ENCODE assay signal across 16 mouse cellular contexts in the genomic region with DNA sequence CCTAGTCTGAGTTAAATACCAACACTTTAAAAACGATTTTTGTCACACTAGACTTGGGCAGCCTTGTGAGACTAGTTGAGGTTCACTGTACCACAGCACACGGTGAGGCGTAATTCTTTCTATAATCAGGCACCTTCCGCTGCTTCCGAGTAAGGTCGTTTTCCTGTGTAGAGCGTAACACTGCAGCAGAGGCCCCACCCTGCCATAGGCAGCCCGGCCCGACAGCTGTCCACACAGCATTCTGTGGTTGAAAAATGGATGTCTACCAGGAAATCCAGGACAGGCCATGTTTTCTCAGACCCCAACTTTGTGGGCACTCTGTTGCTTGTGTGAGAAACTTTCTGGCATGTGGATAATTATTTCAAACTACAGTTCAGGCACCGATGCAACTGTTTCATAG.
DNase-seq lines count a peak whose midpoint lies in the region; ATAC-seq and TF ChIP-seq lines count a peak whose summit lies in the region.
"Had no signal": no experiment of that assay in that cellular context is flagged by ENCODE, and none has a peak within 500 bp of the region (broad histone marks: within the 10 kb centered on the region; RNA-seq: fewer than 3 reads in every experiment).

No protein-coding gene starts in this region.

- H3K4me1 ChIP-seq in forebrain, embryonic 12.5 days, result peaks cover 16% of the 10 kb centered on the region
- H3K4me1 ChIP-seq in forebrain, postnatal 0 days (ENCODE audit: insufficient read depth), result no peaks in the 10 kb centered on the region
- H3K4me1 ChIP-seq in megakaryocyte, embryonic 14.5 days, result peaks cover 20% of the 10 kb centered on the region
- H3K4me1 ChIP-seq: liver, embryonic 13.5 days; neural tube, embryonic 12.5 days had no signal

- H3K4me2 ChIP-seq in forebrain, embryonic 12.5 days, result no peak overlapping the region
- H3K4me2 ChIP-seq in forebrain, postnatal 0 days (ENCODE audit: low read depth), result no peak overlapping the region
- H3K4me2 ChIP-seq: embryonic facial prominence, embryonic 12.5 days; liver, embryonic 13.5 days; neural tube, embryonic 12.5 days had no signal

- no peak overlapping the region for H3K4me3 ChIP-seq in forebrain, embryonic 12.5 days (replicated peaks)
- H3K4me3 ChIP-seq in forebrain, postnatal 0 days (ENCODE audit: low read depth, low read length), result no peak overlapping the region
- H3K4me3 ChIP-seq in megakaryocyte, embryonic 14.5 days (replicated peaks), result peak overlapping the region; percentile 28
- H3K4me3 ChIP-seq: embryonic facial prominence, embryonic 12.5 days; liver, embryonic 13.5 days; neural tube, embryonic 12.5 days had no signal

- no peak for ATAC-seq in forebrain, embryonic 12.5 days (ENCODE audit: low FRiP score)
- no peak for ATAC-seq in forebrain, postnatal 0 days
- no peak for ATAC-seq in megakaryocyte, adult 5-6 weeks (ENCODE audit: poor library complexity, severe bottlenecking)
- ATAC-seq in megakaryocyte progenitor cell, adult 5-6 weeks (replicated peaks; ENCODE audit: poor library complexity), result 0 out of 2 replicates have a peak, but pooled peaks have one; percentile 20
- ATAC-seq in monocyte, adult 5-6 weeks (replicated peaks; ENCODE audit: insufficient number of reproducible peaks, low FRiP score, low TSS enrichment, poor library complexity, severe bottlenecking), result no peak
- ATAC-seq: activated CD4-positive, CD25-positive, alpha-beta regulatory T cell, adult 4 months had no signal

- H3K36me3 ChIP-seq in forebrain, embryonic 12.5 days (replicated peaks), result no peaks in the 10 kb centered on the region
- no peaks in the 10 kb centered on the region; the same call in 1 of the 2 replicates for H3K36me3 ChIP-seq in forebrain, postnatal 0 days (ENCODE audit: insufficient read depth)
- peaks cover 73% of the 10 kb centered on the region for H3K36me3 ChIP-seq in megakaryocyte, embryonic 14.5 days (replicated peaks; ENCODE audit: low read length)
- H3K36me3 ChIP-seq: embryonic facial prominence, embryonic 12.5 days; neural tube, embryonic 12.5 days had no signal

- H3K27me3 ChIP-seq in forebrain, embryonic 12.5 days, result peaks cover 13% of the 10 kb centered on the region
- no peaks in the 10 kb centered on the region for H3K27me3 ChIP-seq in forebrain, postnatal 0 days (ENCODE audit: insufficient read depth, low read length)
- H3K27me3 ChIP-seq in megakaryocyte, embryonic 14.5 days (replicated peaks), result peaks cover 3% of the 10 kb centered on the region
- H3K27me3 ChIP-seq: embryonic facial prominence, embryonic 12.5 days; liver, embryonic 13.5 days; neural tube, embryonic 12.5 days had no signal

- no peak overlapping the region for H3K9ac ChIP-seq in forebrain, embryonic 12.5 days
- no peak overlapping the region for H3K9ac ChIP-seq in forebrain, postnatal 0 days
- H3K9ac ChIP-seq: embryonic facial prominence, embryonic 12.5 days; liver, embryonic 13.5 days; neural tube, embryonic 12.5 days had no signal

- 82% methylated on average over 10 of the region's 10 CpGs for WGBS in forebrain, embryonic 12.5 days
- 68% methylated on average over 10 of the region's 10 CpGs for WGBS in forebrain, postnatal 0 days

- no peak for TF ChIP-seq CTCF in forebrain, postnatal 0 days (IDR thresholded peaks at IDR 0.05; ENCODE audit: low read depth)

- no peak for DNase-seq in forebrain, postnatal 0 days
- peak; percentile 77 for DNase-seq in thymus, postnatal 14 days
- DNase-seq in layer of hippocampus, postnatal 36 days, result no peak
- DNase-seq: cerebellum, adult 2 months; heart, postnatal 14 days; kidney, postnatal 4 days; liver, embryonic 13.5 days; spleen, adult 18-20 months had no signal

- 0 out of 2 replicates have a peak overlapping the region, but pooled peaks have one; percentile 9 for H3K27ac ChIP-seq in forebrain, embryonic 12.5 days
- no peak overlapping the region for H3K27ac ChIP-seq in forebrain, postnatal 0 days (ENCODE audit: low read depth, low read length)
- H3K27ac ChIP-seq: embryonic facial prominence, embryonic 12.5 days; liver, embryonic 13.5 days; neural tube, embryonic 12.5 days had no signal

- no peaks in the 10 kb centered on the region for H3K9me3 ChIP-seq in forebrain, embryonic 12.5 days
- no peaks in the 10 kb centered on the region for H3K9me3 ChIP-seq in forebrain, postnatal 0 days (ENCODE audit: low read length)
- no peaks in the 10 kb centered on the region for H3K9me3 ChIP-seq in megakaryocyte, embryonic 14.5 days
- H3K9me3 ChIP-seq: embryonic facial prominence, embryonic 12.5 days; liver, embryonic 13.5 days; neural tube, embryonic 12.5 days had no signal
